Mouse (Mus musculus): ENCODE data around the gene Cpsf4l. TPM values are rescaled to one million over a fixed set of nuclear protein-coding genes. Genes with fewer than 3 reads are reported as not detected.

Cpsf4l gene
- total RNA-seq, 2 experiments from 2014 or later: not detected

- intact Hi-C loops (cut with DNase I): no loop called here
- no peak for DNase-seq (ENCODE audit: extremely low spot score in 1 of 2, low spot score in 2 of 2)
- H3K4me3 ChIP-seq: no peak overlapping the region
- TF ChIP-seq CTCF (IDR thresholded peaks at IDR 0.05): no peak
- H3K27ac ChIP-seq: no peak overlapping the region
Observed at GRCm38 (mm10) chr11:113658319-113658718, 51.5 kb downstream of the Cpsf4l start.

GRCm38 (mm10) chr11:113657221-113657620 lies 52.6 kb downstream of the Cpsf4l start:
- no peak for TF ChIP-seq CTCF (IDR thresholded peaks at IDR 0.05)
- H3K27ac ChIP-seq: no peak overlapping the region
- intact Hi-C loops (cut with DNase I): no loop called here
- H3K4me3 ChIP-seq: no peak overlapping the region
- DNase-seq (ENCODE audit: extremely low spot score in 1 of 2, low spot score in 2 of 2): no peak

GRCm38 (mm10) chr11:113656511-113656932 lies 53.3 kb downstream of the Cpsf4l start:
- DNase-seq (ENCODE audit: extremely low spot score in 1 of 2, low spot score in 2 of 2): no peak
- no peak overlapping the region for H3K4me3 ChIP-seq
- 0 out of 2 replicates have a peak overlapping the region, but pooled peaks have one; percentile 19 for H3K27ac ChIP-seq
- TF ChIP-seq CTCF (IDR thresholded peaks at IDR 0.05): no peak
- intact Hi-C loops (cut with DNase I): no loop called here

GRCm38 (mm10) chr11:113654561-113655270 lies 55.1 kb downstream of the Cpsf4l start:
- intact Hi-C loops (cut with DNase I): no loop called here
- no peak for DNase-seq (ENCODE audit: extremely low spot score in 1 of 2, low spot score in 2 of 2)
- Histone ChIP-seq H3K4me3 (no peak overlapping the region), H3K27ac (peak overlapping the region; percentile 37; the same call in 1 of the 2 replicates)
- TF ChIP-seq CTCF (IDR thresholded peaks at IDR 0.05): no peak

GRCm38 (mm10) chr11:113654105-113654504 lies 55.7 kb downstream of the Cpsf4l start:
- H3K4me3 ChIP-seq: no peak overlapping the region
- intact Hi-C loops (cut with DNase I): no loop called here
- DNase-seq (ENCODE audit: extremely low spot score in 1 of 2, low spot score in 2 of 2): no peak
- no peak overlapping the region for H3K27ac ChIP-seq
- TF ChIP-seq CTCF (IDR thresholded peaks at IDR 0.05): no peak

- DNase-seq (ENCODE audit: extremely low spot score in 1 of 2, low spot score in 2 of 2): no peak
- intact Hi-C loops (cut with DNase I): no loop called here
- TF ChIP-seq CTCF (IDR thresholded peaks at IDR 0.05): no peak
- Histone ChIP-seq H3K27ac (no peak overlapping the region), H3K4me3 (no peak overlapping the region)
Observed at GRCm38 (mm10) chr11:113652516-113652915, 57.3 kb downstream of the Cpsf4l start.

GRCm38 (mm10) chr11:113651907-113652273 lies 57.9 kb downstream of the Cpsf4l start:
- intact Hi-C loops (cut with DNase I): no loop called here
- peak; percentile 57 for TF ChIP-seq CTCF (IDR thresholded peaks at IDR 0.05)
- peak in 1 of 2 experiments; percentile 55 for DNase-seq (ENCODE audit: extremely low spot score in 1 of 2, low spot score in 2 of 2)
- H3K27ac ChIP-seq: no peak overlapping the region
- no peak overlapping the region for H3K4me3 ChIP-seq

- 0 out of 2 replicates have a peak overlapping the region, but pooled peaks have one; percentile 6 for H3K4me3 ChIP-seq
- DNase-seq (ENCODE audit: extremely low spot score in 1 of 2, low spot score in 2 of 2): no peak
- no peak for TF ChIP-seq CTCF (IDR thresholded peaks at IDR 0.05)
- intact Hi-C loops (cut with DNase I): no loop called here
- H3K27ac ChIP-seq: 0 out of 2 replicates have a peak overlapping the region, but pooled peaks have one; percentile 8
Observed at GRCm38 (mm10) chr11:113651206-113651906, 58.5 kb downstream of the Cpsf4l start.

GRCm38 (mm10) chr11:113649353-113650210 lies 60.2 kb downstream of the Cpsf4l start, which contains the start of gene Slc39a11:
Gene Slc39a11 (minus strand): TSS chr11:113650079.
- intact Hi-C loops (cut with DNase I): loop anchor here (1.0 to 2.0 kb wide), 2 partner anchors 35 to 161 kb away; partner anchors contain the start of genes D11Wsu47e and Fam104a
- peak within 1 kb of the TSS; percentile 99 for H3K27ac ChIP-seq
- peak within 1 kb of the TSS; percentile 99 for H3K4me3 ChIP-seq
- peak; percentile 63 to 69 for DNase-seq (ENCODE audit: extremely low spot score in 1 of 2, low spot score in 2 of 2)
- TF ChIP-seq CTCF (IDR thresholded peaks at IDR 0.05): no peak; the same call in 1 of the 2 replicates

GRCm38 (mm10) chr11:113648690-113649352 lies 61.0 kb downstream of the Cpsf4l start, which contains the start of gene Cog1:
Gene Cog1 (plus strand): TSS chr11:113649169.
- intact Hi-C loops (cut with DNase I): loop anchor here (1.0 to 2.0 kb wide), 2 partner anchors 35 to 162 kb away; partner anchors contain the start of genes D11Wsu47e and Fam104a
- DNase-seq (ENCODE audit: extremely low spot score in 1 of 2, low spot score in 2 of 2): no peak
- Histone ChIP-seq H3K27ac (peak within 1 kb of the TSS; percentile 99), H3K4me3 (peak within 1 kb of the TSS; percentile 99)
- no peak for TF ChIP-seq CTCF (IDR thresholded peaks at IDR 0.05)

Other genes starting within 250 kb of the Cpsf4l start
- gene Sstr2, start 90.7 kb downstream of the Cpsf4l start, total RNA-seq (2021): 10 to 100 TPM; 30.4 to 33.8 TPM
- 10 to 100 TPM; 50.3 to 52.3 TPM for gene Cog1, start 60.8 kb downstream of the Cpsf4l start, total RNA-seq (2021)
- 10 to 100 TPM; 12.4 to 13.3 TPM for gene Slc39a11, start 59.9 kb downstream of the Cpsf4l start, total RNA-seq (2021)
- 10 to 100 TPM; 31.2 to 31.4 TPM for gene Fam104a, start 25.9 kb downstream of the Cpsf4l start, total RNA-seq (2021)
- 10 to 100 TPM; 13.2 to 14.5 TPM for gene D11Wsu47e, start 25.6 kb downstream of the Cpsf4l start, total RNA-seq (2021)
- gene Cdc42ep4, start 41.9 kb upstream of the Cpsf4l start, total RNA-seq (2021): 10 to 100 TPM; 25.6 to 28.8 TPM